Mouse (Mus musculus) neutrophil, adult 5-6 weeks (primary cell): ENCODE data around the gene Sacm1l. TPM values are rescaled to one million over a fixed set of nuclear protein-coding genes. Genes with fewer than 3 reads are reported as not detected.

ENCODE experiments used
- ATAC-seq: fragments of 151-379, 151-347 bp; 2 replicates; pipeline ENCODE4 v1.8.0; 2017; ENCODE audit warnings: mild to moderate bottlenecking, moderate TSS enrichment; ENCODE audit not compliant: insufficient number of reproducible peaks, poor library complexity, low FRiP score, severe bottlenecking; ENCODE audit errors: extremely low read depth
- total RNA-seq: library from RNA; stranded (forward); fragments of 200-1000 nt; gene quantifications from 2 replicates; pipeline ENCODE4 v1.2.3, GENCODE M21; 2017

Gene Sacm1l
- total RNA-seq, 1 experiment from 2014 or later: 39.3 TPM

DNA sequence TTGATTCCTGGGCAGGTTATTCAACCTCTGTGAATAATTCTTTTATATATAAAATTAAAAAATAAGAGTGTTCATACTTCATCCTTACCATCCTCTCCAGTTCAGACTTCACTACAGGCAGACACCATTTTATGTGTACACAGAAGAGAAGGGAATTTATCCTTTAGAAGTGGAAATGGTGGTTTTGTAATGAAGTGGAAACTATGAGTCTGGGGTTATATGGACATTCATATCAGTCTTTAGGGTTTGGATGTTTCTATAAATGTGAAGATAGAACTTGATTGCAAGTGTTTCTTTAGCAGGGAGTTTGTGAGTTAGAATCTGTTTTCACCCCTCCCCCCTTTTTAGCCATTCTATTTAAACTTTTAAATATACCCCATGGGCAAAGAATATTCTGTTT is 1.7 kb downstream of the Sacm1l start:
- no peak for ATAC-seq

GRCm38 (mm10) chr9:123536613-123537012 is 7.1 kb downstream of the Sacm1l start:
- ATAC-seq: no peak

GRCm38 (mm10) chr9:123538189-123538588 is 8.6 kb downstream of the Sacm1l start:
- no peak for ATAC-seq

DNA sequence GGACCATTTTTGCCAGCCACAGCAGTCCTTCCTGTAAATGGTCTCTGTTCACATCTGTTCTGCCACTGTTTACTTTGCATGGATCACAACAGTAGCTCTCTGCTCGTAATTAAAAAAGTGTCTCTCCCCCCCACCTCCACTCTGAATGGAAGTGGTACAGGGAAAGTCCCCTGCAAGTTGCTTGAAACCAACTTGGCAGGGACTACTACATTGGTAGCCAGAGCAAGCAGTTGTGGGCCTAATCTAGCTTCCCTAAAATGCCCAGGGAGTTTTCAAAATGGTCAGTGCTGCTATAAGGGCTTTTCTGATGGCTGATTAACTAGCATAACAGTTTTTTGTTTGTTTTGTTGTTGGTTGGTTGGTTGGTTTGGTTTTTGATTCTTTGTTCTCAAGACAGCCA is 9.5 kb downstream of the Sacm1l start:
- ATAC-seq: no peak

GRCm38 (mm10) chr9:123539823-123540222 is 10.3 kb downstream of the Sacm1l start:
- no peak for ATAC-seq

DNA sequence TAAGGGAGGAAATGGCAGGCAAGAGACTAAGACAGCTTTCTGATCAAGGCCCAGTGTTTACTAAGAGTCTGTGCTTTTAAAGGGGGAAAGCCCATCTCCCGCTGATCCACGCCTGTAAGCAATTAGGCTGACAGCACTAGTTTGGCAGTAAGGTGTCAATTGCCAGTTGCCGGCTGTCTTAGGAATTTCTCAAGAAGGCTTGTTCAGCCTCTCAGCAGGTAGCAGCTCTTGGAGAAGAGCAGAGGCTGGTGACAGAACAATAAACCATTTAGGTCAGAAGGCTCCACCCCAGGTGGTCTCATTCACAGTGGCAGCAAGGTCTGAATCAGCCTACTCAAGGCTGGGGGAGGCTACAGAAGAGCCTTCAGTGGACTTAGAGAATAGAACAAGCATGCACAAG is 25.0 kb downstream of the Sacm1l start:
- no peak for ATAC-seq

GRCm38 (mm10) chr9:123577360-123578192 is 48.0 kb downstream of the Sacm1l start:
- no peak for ATAC-seq

GRCm38 (mm10) chr9:123589240-123589910 is 59.8 kb downstream of the Sacm1l start:
- ATAC-seq: no peak

DNA sequence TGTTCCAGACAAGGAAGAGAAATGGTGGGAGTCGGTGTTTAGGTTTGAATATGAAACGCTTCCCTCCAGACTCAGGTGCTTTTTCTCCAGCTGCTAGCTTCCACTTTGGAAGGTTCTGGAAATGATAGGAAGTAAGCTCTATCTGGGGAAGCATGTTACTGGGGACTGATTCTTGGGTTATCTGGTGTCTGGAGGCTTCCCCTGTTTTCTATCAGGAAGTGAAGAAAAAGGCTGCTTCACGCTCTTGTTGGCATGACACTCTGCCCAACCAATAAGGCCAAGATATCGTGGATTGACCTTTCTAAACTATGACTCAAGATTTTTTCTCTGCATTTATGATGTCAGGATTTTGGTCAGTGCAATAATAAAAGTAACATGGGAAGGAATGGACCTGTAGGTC is 65.6 kb downstream of the Sacm1l start:
- no peak for ATAC-seq

- ATAC-seq: no peak
Observed at GRCm38 (mm10) chr9:123596910-123597309, 67.4 kb downstream of the Sacm1l start.

GRCm38 (mm10) chr9:123597376-123597775 is 67.8 kb downstream of the Sacm1l start:
- no peak for ATAC-seq

GRCm38 (mm10) chr9:123601529-123601928 is 72.0 kb downstream of the Sacm1l start:
- no peak for ATAC-seq

- ATAC-seq: no peak
Observed at GRCm38 (mm10) chr9:123620311-123621098, 90.9 kb downstream of the Sacm1l start.

DNA sequence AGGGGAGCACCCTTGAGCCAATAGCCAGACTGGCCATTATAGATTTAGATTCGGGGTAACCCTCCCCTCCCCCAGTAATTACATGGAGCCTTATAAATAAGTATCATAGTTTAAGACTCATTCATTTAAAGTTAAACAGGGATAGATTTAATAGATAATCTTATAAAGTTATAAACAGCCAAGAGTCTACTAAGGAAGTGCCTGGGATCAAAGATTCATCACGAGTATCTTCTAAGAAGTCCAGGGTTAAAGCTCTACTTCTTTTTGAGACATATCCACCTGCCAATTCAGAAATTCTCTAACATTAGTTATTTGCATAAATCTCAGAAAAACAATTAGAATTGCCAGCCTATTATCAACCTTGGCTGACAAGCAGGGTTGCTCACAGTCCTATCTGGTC is 95.2 kb downstream of the Sacm1l start:
- no peak for ATAC-seq

GRCm38 (mm10) chr9:123625821-123626220 is 96.3 kb downstream of the Sacm1l start:
- no peak for ATAC-seq

DNA sequence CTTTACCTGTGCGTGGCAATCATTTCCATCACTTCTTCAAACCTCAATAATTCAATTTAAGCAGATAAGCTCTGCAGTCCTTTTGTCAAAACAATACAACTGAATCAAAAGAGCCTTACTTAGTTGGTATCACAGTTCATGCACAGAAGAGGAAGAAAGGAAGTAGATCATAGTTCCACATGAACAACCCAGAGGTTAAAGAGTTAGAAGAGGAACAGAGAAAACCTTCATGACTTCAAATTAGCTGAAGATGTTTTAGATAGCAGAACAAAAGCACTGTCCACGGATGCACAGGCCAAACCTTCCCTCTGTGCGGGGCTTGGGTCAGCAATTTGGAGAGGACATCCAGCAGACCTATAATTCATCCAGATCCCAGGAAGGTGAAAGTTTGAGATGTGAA is 102.1 kb downstream of the Sacm1l start:
- ATAC-seq: peak; percentile 66; the same call in 1 of the 2 replicates

DNA sequence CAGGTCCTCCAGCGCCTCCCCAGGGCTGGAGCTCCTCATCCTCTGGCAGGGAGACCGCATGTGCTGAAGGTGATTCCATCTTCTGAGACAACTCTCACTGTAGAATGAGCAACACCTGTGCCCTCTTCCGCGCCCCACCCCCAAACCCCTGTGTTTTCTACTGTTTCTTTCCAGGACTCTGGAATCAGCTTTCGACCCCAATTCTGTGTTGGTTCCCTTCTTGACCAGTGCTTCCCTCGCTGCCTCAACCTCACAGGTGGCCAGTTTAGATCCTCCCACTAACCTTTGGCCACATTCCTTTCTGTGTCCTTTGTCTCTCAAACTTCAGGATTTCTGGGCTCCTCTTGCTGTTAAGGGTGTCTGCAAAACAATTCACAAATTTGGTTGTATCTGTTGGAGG is 102.7 kb downstream of the Sacm1l start, which contains the start of gene Slc6a20b:
TSS of gene Slc6a20b (minus strand) at position 285 of the 400 bp plus-strand sequence.
- no peak for ATAC-seq

DNA sequence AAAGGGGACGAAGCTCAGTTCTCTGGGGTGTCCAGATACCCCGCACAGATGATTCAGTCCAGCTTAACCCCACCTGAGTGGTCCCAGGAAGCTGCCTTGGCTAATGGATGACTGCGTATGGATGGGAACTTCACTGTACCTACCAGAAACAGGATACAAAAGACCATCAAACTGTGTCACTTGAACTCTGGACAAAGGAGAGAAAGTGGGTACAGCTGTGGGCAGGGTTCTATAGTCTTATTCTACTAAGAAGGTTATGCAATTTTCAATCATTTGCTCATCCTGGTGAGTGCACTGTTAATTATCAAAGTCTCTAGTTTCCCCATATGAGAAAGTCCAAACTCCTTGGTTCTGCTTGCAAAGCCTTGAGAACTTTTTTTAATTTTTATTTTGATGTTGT is 103.4 kb downstream of the Sacm1l start:
- ATAC-seq: no peak

- no peak for ATAC-seq
Observed at GRCm38 (mm10) chr9:123636771-123637170, 107.2 kb downstream of the Sacm1l start.

DNA sequence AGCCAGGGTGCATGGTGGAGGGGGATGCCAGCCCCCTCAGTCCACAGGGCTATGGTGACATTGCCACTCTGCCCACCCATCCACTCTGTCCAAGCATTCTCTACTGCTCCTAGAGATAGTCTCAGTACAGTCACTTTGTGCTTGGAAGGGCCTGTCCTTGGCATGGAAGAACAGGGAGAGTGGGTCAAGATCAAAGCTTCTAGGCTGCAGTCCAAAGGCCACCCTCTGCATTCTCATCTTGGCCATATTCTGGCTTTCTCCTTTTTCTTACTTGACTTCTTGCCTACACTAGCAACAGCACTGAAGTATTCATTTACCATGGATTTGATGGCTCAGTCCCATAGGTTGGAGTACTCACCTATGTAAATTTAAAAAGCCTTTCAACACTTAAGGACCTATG is 108.7 kb downstream of the Sacm1l start:
- no peak for ATAC-seq
